In genomic region chr7:19147497-19148045, GRCm38 (mm10) we compare ENCODE assay signal across 10 mouse cellular contexts. TPM values are rescaled to one million over a fixed set of nuclear protein-coding genes. Genes with fewer than 3 reads are reported as not detected.
DNase-seq lines count a peak whose midpoint lies in the region; ATAC-seq and TF ChIP-seq lines count a peak whose summit lies in the region.
"Had no signal": no experiment of that assay in that cellular context is flagged by ENCODE, and none has a peak within 500 bp of the region (broad histone marks: within the 10 kb centered on the region; RNA-seq: fewer than 3 reads in every experiment).

No protein-coding gene starts in this region.

- peaks cover 12% of the 10 kb centered on the region for H3K4me1 ChIP-seq in lung, embryonic 14.5 days (ENCODE audit: insufficient read depth)
- peaks cover 4% of the 10 kb centered on the region; the same call in 1 of the 2 replicates for H3K4me1 ChIP-seq in lung, adult 2 months (ENCODE audit: control insufficient read depth, insufficient read depth, low read length)
- peaks cover 16% of the 10 kb centered on the region for H3K4me1 ChIP-seq in limb, embryonic 12.5 days (replicated peaks)
- peaks cover 2% of the 10 kb centered on the region; the same call in 1 of the 2 replicates for H3K4me1 ChIP-seq in stomach, postnatal 0 days (replicated peaks; ENCODE audit: control insufficient read depth, insufficient read depth)

- H3K4me2 ChIP-seq in lung, embryonic 14.5 days: peak overlapping the region; percentile 81
- H3K4me2 ChIP-seq in limb, embryonic 12.5 days: peak overlapping the region; percentile 86
- H3K4me2 ChIP-seq in stomach, postnatal 0 days (replicated peaks; ENCODE audit: low read depth): peak overlapping the region; percentile 79; the same call in 1 of the 2 replicates

- TF ChIP-seq POLR2A in lung, adult 2 months (IDR thresholded peaks at IDR 0.05; ENCODE audit: borderline replicate concordance, extremely low read depth, low read depth, low read length): no peak

- peak; percentile 34 for DNase-seq in embryo, embryonic 10 days (ENCODE audit: low spot score)
- DNase-seq in embryo, embryonic 10.5 days (ENCODE audit: low spot score): no peak
- DNase-seq in lung, embryonic 14.5 days: peak; percentile 34
- DNase-seq in lung, adult 2 months: no peak
- DNase-seq in stomach, postnatal 0 days (ENCODE audit: low spot score): no peak
- DNase-seq in cerebellum, postnatal 25 days: no peak
- DNase-seq: right cerebral cortex, postnatal 4 days; thymus, postnatal 4 days had no signal

- no peak overlapping the region for H3K9ac ChIP-seq in lung, embryonic 14.5 days
- H3K9ac ChIP-seq in limb, embryonic 12.5 days (replicated peaks): no peak overlapping the region
- H3K9ac ChIP-seq in stomach, postnatal 0 days (ENCODE audit: low read length): no peak overlapping the region

- H3K27ac ChIP-seq in lung, embryonic 14.5 days (ENCODE audit: low read depth): no peak overlapping the region
- no peak overlapping the region for H3K27ac ChIP-seq in limb, embryonic 12.5 days
- H3K27ac ChIP-seq in stomach, postnatal 0 days (replicated peaks): no peak overlapping the region

- no peak for TF ChIP-seq EP300 in stomach, postnatal 0 days (optimal IDR thresholded peaks at IDR 0.05)

- ATAC-seq in lung, embryonic 14.5 days (ENCODE audit: insufficient read depth): no peak
- ATAC-seq in limb, embryonic 12.5 days (ENCODE audit: insufficient number of reproducible peaks, insufficient read depth, low FRiP score, low TSS enrichment, low read depth): no peak
- no peak for ATAC-seq in stomach, postnatal 0 days (ENCODE audit: low FRiP score, low TSS enrichment)
- no peak for ATAC-seq in activated CD4-positive, CD25-positive, alpha-beta regulatory T cell, adult 4 months

- H3K9me3 ChIP-seq in lung, embryonic 14.5 days (ENCODE audit: low read depth, low read length): no peaks in the 10 kb centered on the region
- no peaks in the 10 kb centered on the region for H3K9me3 ChIP-seq in limb, embryonic 12.5 days
- no peaks in the 10 kb centered on the region for H3K9me3 ChIP-seq in stomach, postnatal 0 days (ENCODE audit: control insufficient read depth, low read length)

- 45% methylated on average over 6 of the region's 6 CpGs for WGBS in lung, embryonic 14.5 days
- 41% methylated on average over 6 of the region's 6 CpGs for WGBS in lung, adult 2 months
- 44% methylated on average over 6 of the region's 6 CpGs for WGBS in limb, embryonic 12.5 days
- WGBS in stomach, postnatal 0 days: 38% methylated on average over 6 of the region's 6 CpGs

- peaks cover 18% of the 10 kb centered on the region for H3K36me3 ChIP-seq in lung, embryonic 14.5 days (ENCODE audit: insufficient read depth)
- H3K36me3 ChIP-seq in limb, embryonic 12.5 days: peaks cover 30% of the 10 kb centered on the region; the same call in 1 of the 2 replicates
- H3K36me3 ChIP-seq in stomach, postnatal 0 days (ENCODE audit: control insufficient read depth, insufficient read depth, low read length): no peaks in the 10 kb centered on the region

- no peak for TF ChIP-seq CTCF in lung, embryonic 14.5 days (IDR thresholded peaks at IDR 0.05; ENCODE audit: low read depth)
- TF ChIP-seq CTCF in lung, adult 2 months (IDR thresholded peaks at IDR 0.05; ENCODE audit: insufficient read depth, low read length): no peak
- TF ChIP-seq CTCF in stomach, postnatal 0 days (IDR thresholded peaks at IDR 0.05; ENCODE audit: low read depth): no peak

- H3K27me3 ChIP-seq in lung, embryonic 14.5 days (ENCODE audit: insufficient read depth, low read length): no peaks in the 10 kb centered on the region
- H3K27me3 ChIP-seq in limb, embryonic 12.5 days: no peaks in the 10 kb centered on the region
- no peaks in the 10 kb centered on the region for H3K27me3 ChIP-seq in stomach, postnatal 0 days (ENCODE audit: control insufficient read depth, insufficient read depth, low read length)

- no peak overlapping the region for H3K4me3 ChIP-seq in lung, embryonic 14.5 days (ENCODE audit: low read depth, low read length)
- no peak overlapping the region for H3K4me3 ChIP-seq in lung, adult 2 months (replicated peaks; ENCODE audit: extremely low read depth, low read depth, low read length)
- no peak overlapping the region for H3K4me3 ChIP-seq in limb, embryonic 12.5 days (replicated peaks)
- no peak overlapping the region for H3K4me3 ChIP-seq in stomach, postnatal 0 days (ENCODE audit: low read depth, low read length)

RNA-seq across cellular contexts. Expression of gene Qpctl, which starts 1.5 kb away (rescaled TPM):
- polyA plus RNA-seq in lung, embryonic 14.5 days (2014; fragmentation: Nextera tagmentation; extraction: Ambion mirVana): 12.5 and 13.1 TPM in 2 replicates
- polyA plus RNA-seq in lung, adult 2 months (2012; rRNA removed): 11.1 and 14.9 TPM in 2 replicates
- 15.9 and 17.2 TPM in 2 replicates for polyA plus RNA-seq in limb, embryonic 12.5 days (2016; fragmentation: Nextera tagmentation; extraction: Ambion mirVana)
- 11.3 and 11.8 TPM in 2 replicates for polyA plus RNA-seq in stomach, postnatal 0 days (2015; fragmentation: Nextera tagmentation; extraction: Ambion mirVana)
- polyA plus RNA-seq in activated CD4-positive, CD25-positive, alpha-beta regulatory T cell, adult 4 months (2017; shearing (Covaris generic)): 10 to 100 TPM in 1 of 2 experiments, 1 to 10 TPM in 1; 8.9 to 11.6 TPM

RNA-seq across cellular contexts. Expression of gene Snrpd2, which starts 2.0 kb away (rescaled TPM):
- 158 and 161 TPM in 2 replicates for polyA plus RNA-seq in lung, embryonic 14.5 days (2014; fragmentation: Nextera tagmentation; extraction: Ambion mirVana)
- polyA plus RNA-seq in lung, adult 2 months (2012; rRNA removed): 16.2 and 20.1 TPM in 2 replicates
- 161 and 170 TPM in 2 replicates for polyA plus RNA-seq in limb, embryonic 12.5 days (2016; fragmentation: Nextera tagmentation; extraction: Ambion mirVana)
- 96.9 and 103 TPM in 2 replicates for polyA plus RNA-seq in stomach, postnatal 0 days (2015; fragmentation: Nextera tagmentation; extraction: Ambion mirVana)
- 10 to 100 TPM; 85.2 to 96.5 TPM for polyA plus RNA-seq in activated CD4-positive, CD25-positive, alpha-beta regulatory T cell, adult 4 months (2017; shearing (Covaris generic))

RNA-seq across cellular contexts. Expression of gene Gipr, which starts 18.4 kb away (rescaled TPM):
- 0.26 and 0.85 TPM in 2 replicates for polyA plus RNA-seq in lung, embryonic 14.5 days (2014; fragmentation: Nextera tagmentation; extraction: Ambion mirVana)
- 0.19 and 0.24 TPM in 2 replicates for polyA plus RNA-seq in lung, adult 2 months (2012; rRNA removed)
- 0.18 and 0.36 TPM in 2 replicates for polyA plus RNA-seq in limb, embryonic 12.5 days (2016; fragmentation: Nextera tagmentation; extraction: Ambion mirVana)
- polyA plus RNA-seq in stomach, postnatal 0 days (2015; fragmentation: Nextera tagmentation; extraction: Ambion mirVana): 0.22 and 0.27 TPM in 2 replicates
- not detected for polyA plus RNA-seq in activated CD4-positive, CD25-positive, alpha-beta regulatory T cell, adult 4 months (2017; shearing (Covaris generic))

RNA-seq across cellular contexts. Expression of gene Fbxo46, which starts 27.9 kb away (rescaled TPM):
- polyA plus RNA-seq in lung, embryonic 14.5 days (2014; fragmentation: Nextera tagmentation; extraction: Ambion mirVana): 9.7 and 11.6 TPM in 2 replicates
- 10.7 and 12.3 TPM in 2 replicates for polyA plus RNA-seq in lung, adult 2 months (2012; rRNA removed)
- polyA plus RNA-seq in limb, embryonic 12.5 days (2016; fragmentation: Nextera tagmentation; extraction: Ambion mirVana): 19.3 and 19.6 TPM in 2 replicates
- polyA plus RNA-seq in stomach, postnatal 0 days (2015; fragmentation: Nextera tagmentation; extraction: Ambion mirVana): 6.5 and 6.7 TPM in 2 replicates
- 10 to 100 TPM; 17.1 to 17.7 TPM for polyA plus RNA-seq in activated CD4-positive, CD25-positive, alpha-beta regulatory T cell, adult 4 months (2017; shearing (Covaris generic))

RNA-seq across cellular contexts. Expression of gene Eml2, which starts 28.6 kb away (rescaled TPM):
- polyA plus RNA-seq in lung, embryonic 14.5 days (2014; fragmentation: Nextera tagmentation; extraction: Ambion mirVana): 2.6 and 2.7 TPM in 2 replicates
- 73.7 and 81.5 TPM in 2 replicates for polyA plus RNA-seq in lung, adult 2 months (2012; rRNA removed)
- polyA plus RNA-seq in limb, embryonic 12.5 days (2016; fragmentation: Nextera tagmentation; extraction: Ambion mirVana): 3.9 and 5.9 TPM in 2 replicates
- polyA plus RNA-seq in stomach, postnatal 0 days (2015; fragmentation: Nextera tagmentation; extraction: Ambion mirVana): 8.4 and 8.8 TPM in 2 replicates
- 10 to 100 TPM in 1 of 2 experiments, 1 to 10 TPM in 1; 5.2 to 16.9 TPM for polyA plus RNA-seq in activated CD4-positive, CD25-positive, alpha-beta regulatory T cell, adult 4 months (2017; shearing (Covaris generic))

Comparison
In these comparisons a context has a peak if more than half of its experiments do, and no peak if none do; other contexts are left out.
1. DNase-seq: peak in embryo, embryonic 10 days (single experiment) and lung, embryonic 14.5 days (single experiment); none in embryo, embryonic 10.5 days (single experiment), lung, adult 2 months (single experiment), stomach, postnatal 0 days (single experiment) and cerebellum, postnatal 25 days (0 of 2).
2. Peak in every context shown above with its lines, with median percentiles within 50 percentile points of each other: H3K4me2 ChIP-seq.